In genomic region chr7:128461285-128462215, GRCm38 (mm10) we compare ENCODE assay signal across 8 mouse cellular contexts. TPM values are rescaled to one million over a fixed set of nuclear protein-coding genes. Genes with fewer than 3 reads are reported as not detected.
DNase-seq lines count a peak whose midpoint lies in the region; ATAC-seq and TF ChIP-seq lines count a peak whose summit lies in the region.

TSS of gene Tial1 (minus strand) at chr7:128461717.

- peak; percentile 88 for TF ChIP-seq POLR2A in testis, adult 2 months (IDR thresholded peaks at IDR 0.05; ENCODE audit: control insufficient read depth, low read depth, low read length)

- no peaks in the 10 kb centered on the region for H3K36me3 ChIP-seq in E14TG2a.4 (ENCODE audit: insufficient read depth, low read length)
- H3K36me3 ChIP-seq in forebrain, embryonic 12.5 days (replicated peaks): no peaks in the 10 kb centered on the region
- no peaks in the 10 kb centered on the region for H3K36me3 ChIP-seq in heart, postnatal 0 days (replicated peaks; ENCODE audit: control insufficient read depth, insufficient read depth, low read length)
- no peaks in the 10 kb centered on the region for H3K36me3 ChIP-seq in liver, embryonic 16.5 days (ENCODE audit: control insufficient read depth, insufficient read depth)
- no peaks in the 10 kb centered on the region for H3K36me3 ChIP-seq in neural tube, embryonic 13.5 days
- no peaks in the 10 kb centered on the region for H3K36me3 ChIP-seq in testis, adult 2 months (ENCODE audit: control insufficient read depth, insufficient read depth, low read length)

- TF ChIP-seq CTCF in E14TG2a.4 (conservative IDR thresholded peaks at IDR 0.05; ENCODE audit: low read length): no peak
- no peak for TF ChIP-seq CTCF in heart, postnatal 0 days (IDR thresholded peaks at IDR 0.05; ENCODE audit: low read depth)
- no peak for TF ChIP-seq CTCF in testis, adult 2 months (IDR thresholded peaks at IDR 0.05; ENCODE audit: control insufficient read depth, insufficient read depth, insufficient replicate concordance, low read depth, low read length)

- peak within 1 kb of the TSS; percentile 87 for H3K4me2 ChIP-seq in forebrain, embryonic 12.5 days
- H3K4me2 ChIP-seq in heart, postnatal 0 days (ENCODE audit: low read depth, low read length): peak within 1 kb of the TSS; percentile 71
- peak within 1 kb of the TSS; percentile 99 for H3K4me2 ChIP-seq in liver, embryonic 16.5 days (ENCODE audit: low read depth, low read length)
- H3K4me2 ChIP-seq in neural tube, embryonic 13.5 days: peak within 1 kb of the TSS; percentile 90

- ATAC-seq in forebrain, embryonic 12.5 days (ENCODE audit: low FRiP score): peak; percentile 99
- peak; percentile 98 for ATAC-seq in heart, postnatal 0 days (ENCODE audit: insufficient read depth, low read depth)
- peak; percentile 94 for ATAC-seq in liver, embryonic 16.5 days (ENCODE audit: low read depth)
- ATAC-seq in neural tube, embryonic 13.5 days (ENCODE audit: low read depth): peak; percentile 99

- peaks cover under 1% of the 10 kb centered on the region; the same call in 1 of the 2 replicates for H3K27me3 ChIP-seq in E14TG2a.4 (ENCODE audit: insufficient read depth, low read length)
- H3K27me3 ChIP-seq in forebrain, embryonic 12.5 days: no peaks in the 10 kb centered on the region
- no peaks in the 10 kb centered on the region for H3K27me3 ChIP-seq in heart, postnatal 0 days (ENCODE audit: control insufficient read depth, insufficient read depth, low read length)
- no peaks in the 10 kb centered on the region for H3K27me3 ChIP-seq in liver, embryonic 16.5 days (ENCODE audit: control insufficient read depth, insufficient read depth, low read depth, low read length)
- H3K27me3 ChIP-seq in neural tube, embryonic 13.5 days: no peaks in the 10 kb centered on the region
- H3K27me3 ChIP-seq in testis, adult 2 months (ENCODE audit: control insufficient read depth, insufficient read depth, low read length): no peaks in the 10 kb centered on the region

- WGBS in forebrain, embryonic 12.5 days: under 1% methylated on average over 67 of the region's 69 CpGs
- under 1% methylated on average over 69 of the region's 69 CpGs for WGBS in heart, postnatal 0 days
- under 1% methylated on average over 69 of the region's 69 CpGs for WGBS in liver, embryonic 16.5 days (ENCODE audit: insufficient replicate concordance)
- WGBS in neural tube, embryonic 13.5 days: under 1% methylated on average over 69 of the region's 69 CpGs

- TF ChIP-seq EP300 in heart, postnatal 0 days (IDR thresholded peaks at IDR 0.05; ENCODE audit: low read depth): peak; percentile 85; the same call in 1 of the 2 replicates

- H3K27ac ChIP-seq in forebrain, embryonic 12.5 days: peak within 1 kb of the TSS; percentile 94
- peak within 1 kb of the TSS; percentile 97 for H3K27ac ChIP-seq in heart, postnatal 0 days (ENCODE audit: low read depth)
- peak within 1 kb of the TSS; percentile 95 for H3K27ac ChIP-seq in liver, embryonic 16.5 days (ENCODE audit: low read length)
- H3K27ac ChIP-seq in neural tube, embryonic 13.5 days (replicated peaks): peak within 1 kb of the TSS; percentile 91
- peak within 1 kb of the TSS; percentile 99 for H3K27ac ChIP-seq in testis, adult 2 months (ENCODE audit: control insufficient read depth, insufficient read depth, low read depth, low read length)

- peak within 1 kb of the TSS; percentile 92 for H3K4me3 ChIP-seq in E14TG2a.4 (replicated peaks; ENCODE audit: low read length)
- peak within 1 kb of the TSS; percentile 93 for H3K4me3 ChIP-seq in forebrain, embryonic 12.5 days (replicated peaks)
- peak within 1 kb of the TSS; percentile 74 for H3K4me3 ChIP-seq in heart, postnatal 0 days (ENCODE audit: low read depth, low read length)
- peak within 1 kb of the TSS; percentile 78 for H3K4me3 ChIP-seq in liver, embryonic 16.5 days (ENCODE audit: low read depth, low read length)
- H3K4me3 ChIP-seq in neural tube, embryonic 13.5 days: peak within 1 kb of the TSS; percentile 86
- H3K4me3 ChIP-seq in testis, adult 2 months (ENCODE audit: control insufficient read depth, low read depth, low read length): peak within 1 kb of the TSS; percentile 99

- H3K4me1 ChIP-seq in E14TG2a.4 (replicated peaks; ENCODE audit: low read depth, low read length): peaks cover 41% of the 10 kb centered on the region
- H3K4me1 ChIP-seq in forebrain, embryonic 12.5 days: peaks cover 22% of the 10 kb centered on the region
- H3K4me1 ChIP-seq in heart, postnatal 0 days (ENCODE audit: control insufficient read depth, insufficient read depth): peaks cover 23% of the 10 kb centered on the region
- H3K4me1 ChIP-seq in liver, embryonic 16.5 days (ENCODE audit: control insufficient read depth, low read depth, low read length): peaks cover 13% of the 10 kb centered on the region
- H3K4me1 ChIP-seq in neural tube, embryonic 13.5 days (replicated peaks): peaks cover 31% of the 10 kb centered on the region
- peaks cover 9% of the 10 kb centered on the region for H3K4me1 ChIP-seq in testis, adult 2 months (ENCODE audit: control insufficient read depth, insufficient read depth, low read length)

- H3K9ac ChIP-seq in forebrain, embryonic 12.5 days: peak within 1 kb of the TSS; percentile 94
- H3K9ac ChIP-seq in heart, postnatal 0 days (replicated peaks; ENCODE audit: low read depth, low read length): peak within 1 kb of the TSS; percentile 78
- peak within 1 kb of the TSS; percentile 95 for H3K9ac ChIP-seq in liver, embryonic 16.5 days (ENCODE audit: low read depth, low read length)
- peak within 1 kb of the TSS; percentile 93 for H3K9ac ChIP-seq in neural tube, embryonic 13.5 days

- no peaks in the 10 kb centered on the region for H3K9me3 ChIP-seq in E14TG2a.4 (ENCODE audit: low read length)
- H3K9me3 ChIP-seq in forebrain, embryonic 12.5 days: no peaks in the 10 kb centered on the region
- no peaks in the 10 kb centered on the region for H3K9me3 ChIP-seq in heart, postnatal 0 days (replicated peaks; ENCODE audit: control insufficient read depth, low read length)
- no peaks in the 10 kb centered on the region for H3K9me3 ChIP-seq in liver, embryonic 16.5 days (replicated peaks; ENCODE audit: control insufficient read depth, low read length)
- H3K9me3 ChIP-seq in neural tube, embryonic 13.5 days: no peaks in the 10 kb centered on the region

- DNase-seq in c-Kit-positive CD71-positive TER-119-positive erythroid progenitor cells, embryonic 14.5 days (ENCODE audit: low spot score): peak; percentile 96
- DNase-seq in heart, postnatal 0 days (ENCODE audit: low spot score): peak; percentile 100
- peak; percentile 98 to 99 for DNase-seq in kidney, postnatal 4 days

RNA-seq across cellular contexts. Expression of gene Tial1, which starts in this region (rescaled TPM):
- 39.5 and 39.9 TPM in 2 replicates for polyA plus RNA-seq in forebrain, embryonic 12.5 days (2016; fragmentation: Nextera tagmentation; extraction: Ambion mirVana)
- 27.4 and 59.5 TPM in 2 replicates for total RNA-seq in heart, postnatal 0 days (2014; rRNA removed; ENCODE audit: low replicate concordance)
- polyA plus RNA-seq in heart, postnatal 0 days (2015; fragmentation: Nextera tagmentation; extraction: Ambion mirVana): 10.8 and 13.3 TPM in 2 replicates
- 8.5 and 9.9 TPM in 2 replicates for polyA plus RNA-seq in liver, embryonic 16.5 days (2015; fragmentation: Nextera tagmentation; extraction: Ambion mirVana)
- polyA plus RNA-seq in neural tube, embryonic 13.5 days (2015; fragmentation: Nextera tagmentation; extraction: Ambion mirVana): 32.2 and 34.3 TPM in 2 replicates
- 32.1 and 36.0 TPM in 2 replicates for polyA plus RNA-seq in testis, adult 2 months (2012; rRNA removed)

Comparison
In these comparisons a context has a peak if more than half of its experiments do, and no peak if none do; other contexts are left out.
1. Peak in every context shown above with its lines: DNase-seq, ATAC-seq, H3K4me3 ChIP-seq and H3K27ac ChIP-seq.